Mouse (Mus musculus): ENCODE data around the gene Copb2. TPM values are rescaled to one million over a fixed set of nuclear protein-coding genes. Genes with fewer than 3 reads are reported as not detected.

The Copb2 gene
- polyA plus RNA-seq (2015; fragmentation: Nextera tagmentation; extraction: Ambion mirVana), result 158 and 169 TPM in 2 replicates

GRCm38 (mm10) chr9:98563137-98564126 is at the start of gene Copb2:
TSS of gene Copb2 (plus strand) at chr9:98563721.
- Histone ChIP-seq H3K36me3 (ENCODE audit: control insufficient read depth, insufficient read depth, low read length) (peaks cover 7% of the 10 kb centered on the region; the same call in 1 of the 2 replicates), H3K27me3 (ENCODE audit: control insufficient read depth, insufficient read depth, low read depth, low read length) (no peaks in the 10 kb centered on the region), H3K4me3 (ENCODE audit: low read length) (peak within 1 kb of the TSS; percentile 91), H3K4me2 (ENCODE audit: low read depth, low read length) (peak within 1 kb of the TSS; percentile 85), H3K4me1 (replicated peaks; ENCODE audit: control insufficient read depth, insufficient read depth, low read length) (peaks cover 12% of the 10 kb centered on the region), H3K9ac (ENCODE audit: low read length) (peak within 1 kb of the TSS; percentile 97), H3K27ac (ENCODE audit: low read length) (peak within 1 kb of the TSS; percentile 87), H3K9me3 (ENCODE audit: control insufficient read depth, low read length) (no peaks in the 10 kb centered on the region)
- peak; percentile 100 for ATAC-seq (ENCODE audit: low read depth)
- under 1% methylated on average over 76 of the region's 76 CpGs for WGBS

DNA sequence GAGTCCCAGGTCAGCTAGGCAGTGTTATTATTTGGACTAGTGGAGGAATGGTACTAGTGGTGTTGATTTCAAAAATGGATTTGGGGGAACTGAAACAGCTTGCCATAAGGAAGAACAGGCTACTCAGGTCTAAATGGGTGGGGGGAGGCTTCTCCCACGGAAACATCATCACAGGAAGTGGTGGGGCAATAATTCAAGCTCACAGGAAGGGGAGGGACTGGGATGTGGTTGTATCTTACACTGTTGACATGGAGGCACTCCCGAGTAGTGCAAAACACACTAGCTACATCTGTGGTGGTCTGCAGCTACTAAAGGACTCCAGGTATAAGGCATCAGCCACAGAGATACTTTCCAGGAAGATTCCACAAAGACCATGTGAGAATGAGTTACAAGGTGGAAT is 39.6 kb upstream of the Copb2 start:
- Histone ChIP-seq H3K9ac (ENCODE audit: low read length) (no peak overlapping the region), H3K4me2 (ENCODE audit: low read depth, low read length) (no peak overlapping the region), H3K4me1 (replicated peaks; ENCODE audit: control insufficient read depth, insufficient read depth, low read length) (peaks cover 5% of the 10 kb centered on the region; the same call in 1 of the 2 replicates), H3K27ac (ENCODE audit: low read length) (no peak overlapping the region), H3K4me3 (ENCODE audit: low read length) (no peak overlapping the region), H3K9me3 (ENCODE audit: control insufficient read depth, low read length) (no peaks in the 10 kb centered on the region), H3K27me3 (ENCODE audit: control insufficient read depth, insufficient read depth, low read depth, low read length) (no peaks in the 10 kb centered on the region), H3K36me3 (ENCODE audit: control insufficient read depth, insufficient read depth, low read length) (no peaks in the 10 kb centered on the region)
- ATAC-seq (ENCODE audit: low read depth), result no peak
- 48% methylated on average over 2 of the region's 2 CpGs for WGBS

DNA sequence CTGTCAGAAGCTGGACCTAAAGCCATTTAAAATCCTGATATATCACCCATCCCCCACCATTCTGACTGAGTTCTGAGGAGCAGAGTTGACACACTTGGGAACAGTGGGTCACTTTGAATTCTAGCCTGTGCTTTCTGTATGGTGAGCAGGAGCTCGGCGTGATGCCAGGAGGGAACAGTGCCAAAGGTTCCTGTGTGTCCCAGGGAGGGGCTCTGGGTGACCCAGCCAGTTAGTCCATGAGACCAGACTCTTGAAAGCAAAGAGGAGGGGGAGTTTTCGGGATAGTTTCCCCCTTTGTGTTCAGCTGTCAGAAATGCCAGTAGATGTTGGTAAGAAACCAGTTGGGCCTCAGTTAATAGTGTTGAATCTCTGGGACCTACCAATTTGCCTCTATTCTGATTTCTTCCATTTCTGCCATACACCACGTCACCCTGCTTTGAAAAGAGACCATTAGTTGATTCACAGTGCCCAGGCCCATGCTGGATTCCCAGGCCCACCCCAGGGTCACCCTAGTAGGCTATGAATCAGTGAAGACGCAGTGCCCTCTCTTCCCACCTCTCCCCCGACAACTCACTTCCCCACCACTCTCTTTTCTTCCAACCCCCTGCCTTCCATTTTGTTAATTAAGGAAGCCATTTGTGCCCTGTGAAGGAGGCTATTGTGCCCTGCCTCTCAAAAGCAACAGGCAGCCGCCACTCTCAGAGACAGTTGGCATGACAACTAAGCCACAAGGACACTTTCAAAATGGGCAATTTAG is 38.6 kb upstream of the Copb2 start:
- no peak overlapping the region for H3K4me2 ChIP-seq (ENCODE audit: low read depth, low read length)
- H3K27ac ChIP-seq (ENCODE audit: low read length), result peak overlapping the region; percentile 43
- H3K4me3 ChIP-seq (ENCODE audit: low read length), result no peak overlapping the region
- H3K9ac ChIP-seq (ENCODE audit: low read length), result no peak overlapping the region
- H3K27me3 ChIP-seq (ENCODE audit: control insufficient read depth, insufficient read depth, low read depth, low read length), result no peaks in the 10 kb centered on the region
- WGBS, result 54% methylated on average over 7 of the region's 7 CpGs
- H3K4me1 ChIP-seq (replicated peaks; ENCODE audit: control insufficient read depth, insufficient read depth, low read length), result peaks cover 5% of the 10 kb centered on the region; the same call in 1 of the 2 replicates
- H3K36me3 ChIP-seq (ENCODE audit: control insufficient read depth, insufficient read depth, low read length), result no peaks in the 10 kb centered on the region
- H3K9me3 ChIP-seq (ENCODE audit: control insufficient read depth, low read length), result no peaks in the 10 kb centered on the region
- peak; percentile 91 for ATAC-seq (ENCODE audit: low read depth)

GRCm38 (mm10) chr9:98525543-98525924 is 38.0 kb upstream of the Copb2 start:
- Histone ChIP-seq H3K9ac (ENCODE audit: low read length) (no peak overlapping the region), H3K4me2 (ENCODE audit: low read depth, low read length) (no peak overlapping the region), H3K36me3 (ENCODE audit: control insufficient read depth, insufficient read depth, low read length) (no peaks in the 10 kb centered on the region), H3K27ac (ENCODE audit: low read length) (no peak overlapping the region), H3K4me1 (replicated peaks; ENCODE audit: control insufficient read depth, insufficient read depth, low read length) (peaks cover 5% of the 10 kb centered on the region; the same call in 1 of the 2 replicates), H3K4me3 (ENCODE audit: low read length) (no peak overlapping the region), H3K27me3 (ENCODE audit: control insufficient read depth, insufficient read depth, low read depth, low read length) (no peaks in the 10 kb centered on the region), H3K9me3 (ENCODE audit: control insufficient read depth, low read length) (no peaks in the 10 kb centered on the region)
- ATAC-seq (ENCODE audit: low read depth), result no peak
- 70% methylated on average over 7 of the region's 7 CpGs for WGBS

DNA sequence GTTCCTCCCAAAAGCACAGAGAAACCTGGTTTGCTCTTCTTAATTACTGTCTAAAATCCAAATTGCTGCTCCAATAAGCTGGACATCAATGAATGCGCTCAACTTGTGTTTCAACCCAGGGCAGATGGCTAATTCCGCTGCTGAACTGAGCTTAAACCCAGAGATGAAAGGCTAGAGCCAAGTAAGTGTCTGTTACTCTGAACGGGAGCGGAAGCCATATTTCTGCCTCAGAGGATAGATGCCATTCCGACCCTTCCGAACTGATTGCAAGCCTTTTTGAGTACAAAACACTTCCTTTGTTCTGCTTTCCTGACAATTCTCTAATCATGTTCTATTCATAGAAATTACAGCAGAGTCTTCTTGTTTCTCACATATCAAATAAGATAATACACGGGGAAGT is 36.3 kb upstream of the Copb2 start:
- Histone ChIP-seq H3K27ac (ENCODE audit: low read length) (no peak overlapping the region), H3K4me3 (ENCODE audit: low read length) (no peak overlapping the region), H3K4me2 (ENCODE audit: low read depth, low read length) (no peak overlapping the region), H3K4me1 (replicated peaks; ENCODE audit: control insufficient read depth, insufficient read depth, low read length) (peaks cover 5% of the 10 kb centered on the region; the same call in 1 of the 2 replicates), H3K36me3 (ENCODE audit: control insufficient read depth, insufficient read depth, low read length) (no peaks in the 10 kb centered on the region), H3K9ac (ENCODE audit: low read length) (no peak overlapping the region), H3K9me3 (ENCODE audit: control insufficient read depth, low read length) (no peaks in the 10 kb centered on the region), H3K27me3 (ENCODE audit: control insufficient read depth, insufficient read depth, low read depth, low read length) (no peaks in the 10 kb centered on the region)
- 78% methylated on average over 7 of the region's 7 CpGs for WGBS
- ATAC-seq (ENCODE audit: low read depth), result no peak

GRCm38 (mm10) chr9:98529776-98530175 is 33.7 kb upstream of the Copb2 start:
- 71% methylated on average over 4 of the region's 4 CpGs for WGBS
- Histone ChIP-seq H3K36me3 (ENCODE audit: control insufficient read depth, insufficient read depth, low read length) (no peaks in the 10 kb centered on the region), H3K27me3 (ENCODE audit: control insufficient read depth, insufficient read depth, low read depth, low read length) (no peaks in the 10 kb centered on the region), H3K4me2 (ENCODE audit: low read depth, low read length) (no peak overlapping the region), H3K27ac (ENCODE audit: low read length) (no peak overlapping the region), H3K4me3 (ENCODE audit: low read length) (no peak overlapping the region), H3K4me1 (replicated peaks; ENCODE audit: control insufficient read depth, insufficient read depth, low read length) (peaks cover 1% of the 10 kb centered on the region; the same call in 1 of the 2 replicates), H3K9me3 (ENCODE audit: control insufficient read depth, low read length) (no peaks in the 10 kb centered on the region), H3K9ac (ENCODE audit: low read length) (no peak overlapping the region)
- no peak for ATAC-seq (ENCODE audit: low read depth)

DNA sequence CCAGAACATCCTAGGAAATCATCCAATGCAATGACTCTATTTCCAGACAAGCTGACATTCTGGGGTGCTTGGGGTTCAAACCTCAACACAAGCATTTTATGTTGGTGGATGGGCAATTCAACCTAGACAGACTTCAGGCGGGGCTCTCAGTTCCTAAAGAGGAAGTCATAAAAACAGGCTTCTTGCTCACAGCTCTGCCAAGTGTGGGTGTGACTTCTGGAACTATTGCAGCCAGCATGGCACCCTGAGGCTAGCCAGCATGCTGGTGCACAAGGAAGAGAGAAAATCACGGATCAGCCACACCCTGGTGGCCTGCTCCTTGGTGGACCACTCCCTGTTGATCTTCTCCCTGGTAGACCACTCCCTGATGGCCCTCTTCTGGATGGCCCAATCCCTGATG is 32.5 kb upstream of the Copb2 start:
- H3K4me2 ChIP-seq (ENCODE audit: low read depth, low read length), result no peak overlapping the region
- no peak overlapping the region for H3K9ac ChIP-seq (ENCODE audit: low read length)
- no peak overlapping the region for H3K27ac ChIP-seq (ENCODE audit: low read length)
- no peaks in the 10 kb centered on the region for H3K4me1 ChIP-seq (replicated peaks; ENCODE audit: control insufficient read depth, insufficient read depth, low read length)
- H3K9me3 ChIP-seq (ENCODE audit: control insufficient read depth, low read length), result no peaks in the 10 kb centered on the region
- H3K27me3 ChIP-seq (ENCODE audit: control insufficient read depth, insufficient read depth, low read depth, low read length), result no peaks in the 10 kb centered on the region
- H3K36me3 ChIP-seq (ENCODE audit: control insufficient read depth, insufficient read depth, low read length), result no peaks in the 10 kb centered on the region
- ATAC-seq (ENCODE audit: low read depth), result no peak
- no peak overlapping the region for H3K4me3 ChIP-seq (ENCODE audit: low read length)
- WGBS, result 54% methylated on average over 2 of the region's 2 CpGs

DNA sequence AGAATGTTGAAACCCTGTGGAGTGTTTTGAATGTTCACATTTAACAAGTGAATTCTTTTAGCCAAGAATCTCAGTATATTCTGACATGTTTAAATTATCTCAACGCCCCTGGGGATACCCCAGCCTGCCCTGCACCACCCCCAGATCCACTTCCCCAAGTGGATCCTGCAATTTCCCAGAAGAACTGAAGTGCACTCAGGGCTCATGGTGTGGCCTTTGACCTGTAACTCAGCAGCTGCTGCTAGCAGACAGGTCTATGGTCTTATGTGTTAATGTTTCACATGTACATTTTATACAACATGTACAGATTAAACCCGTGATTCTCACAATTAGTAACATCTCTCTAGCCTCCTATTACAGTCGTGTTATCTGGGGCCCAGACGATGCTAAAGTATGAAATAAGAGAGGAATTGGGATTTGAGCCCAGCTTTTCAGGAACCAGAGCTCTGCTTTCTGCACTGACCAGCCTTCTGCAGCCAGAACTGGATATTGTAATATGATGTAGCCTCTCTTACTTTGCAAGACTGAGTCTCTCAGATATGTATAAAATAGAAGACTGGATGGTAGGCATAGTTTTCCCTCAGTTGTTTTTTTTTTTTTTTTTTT is 28.7 kb upstream of the Copb2 start:
- Histone ChIP-seq H3K4me3 (ENCODE audit: low read length) (no peak overlapping the region), H3K4me1 (replicated peaks; ENCODE audit: control insufficient read depth, insufficient read depth, low read length) (peaks cover 5% of the 10 kb centered on the region; the same call in 1 of the 2 replicates), H3K27ac (ENCODE audit: low read length) (no peak overlapping the region), H3K9me3 (ENCODE audit: control insufficient read depth, low read length) (no peaks in the 10 kb centered on the region), H3K9ac (ENCODE audit: low read length) (no peak overlapping the region), H3K27me3 (ENCODE audit: control insufficient read depth, insufficient read depth, low read depth, low read length) (no peaks in the 10 kb centered on the region), H3K4me2 (ENCODE audit: low read depth, low read length) (no peak overlapping the region), H3K36me3 (ENCODE audit: control insufficient read depth, insufficient read depth, low read length) (no peaks in the 10 kb centered on the region)
- ATAC-seq (ENCODE audit: low read depth), result no peak
- 42% methylated on average over 4 of the region's 4 CpGs for WGBS

DNA sequence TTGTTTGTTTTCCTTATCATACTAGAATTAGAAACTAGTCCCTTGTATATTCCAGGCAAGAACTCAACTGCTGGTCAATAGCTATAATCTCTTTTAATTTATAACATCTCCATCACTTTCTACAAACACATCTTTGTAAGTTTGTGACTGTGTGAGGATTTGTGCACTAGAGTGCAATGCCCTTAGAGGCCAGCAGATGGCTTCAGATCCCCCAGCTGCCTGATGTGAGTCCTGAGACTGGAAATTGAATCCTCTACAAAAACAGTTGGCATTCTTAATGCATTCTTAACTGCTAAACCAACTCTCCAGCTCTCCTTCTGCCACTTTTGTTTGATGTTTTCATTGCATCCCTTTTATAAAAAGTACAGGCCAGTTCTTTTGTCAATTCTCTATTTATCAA is 27.8 kb upstream of the Copb2 start:
- no peak overlapping the region for H3K4me3 ChIP-seq (ENCODE audit: low read length)
- ATAC-seq (ENCODE audit: low read depth), result no peak
- no peak overlapping the region for H3K27ac ChIP-seq (ENCODE audit: low read length)
- no peaks in the 10 kb centered on the region for H3K36me3 ChIP-seq (ENCODE audit: control insufficient read depth, insufficient read depth, low read length)
- H3K4me1 ChIP-seq (replicated peaks; ENCODE audit: control insufficient read depth, insufficient read depth, low read length), result peaks cover 5% of the 10 kb centered on the region; the same call in 1 of the 2 replicates
- H3K4me2 ChIP-seq (ENCODE audit: low read depth, low read length), result no peak overlapping the region
- H3K9ac ChIP-seq (ENCODE audit: low read length), result no peak overlapping the region
- no peaks in the 10 kb centered on the region for H3K27me3 ChIP-seq (ENCODE audit: control insufficient read depth, insufficient read depth, low read depth, low read length)
- no peaks in the 10 kb centered on the region for H3K9me3 ChIP-seq (ENCODE audit: control insufficient read depth, low read length)
